Mouse (Mus musculus) gonadal fat pad, adult 2 months (tissue): ENCODE measurements around the gene Scnn1b. TPM values are rescaled to one million over a fixed set of nuclear protein-coding genes. Genes with fewer than 3 reads are reported as not detected.

ENCODE experiments used
- DNase-seq: peaks from one replicate; pipeline ENCODE4 v3.0.0-alpha.2; 2012; ENCODE audit warnings: low read depth
- polyA plus RNA-seq: library from polyadenylated mRNA; depleted of rRNA; stranded (reverse); fragments of >200 nt; gene quantifications from 2 replicates; pipeline ENCODE4 v1.2.3, GENCODE M21; 2012; rRNA removed

Gene Scnn1b
- polyA plus RNA-seq: 1.9 and 2.4 TPM in 2 replicates

DNA sequence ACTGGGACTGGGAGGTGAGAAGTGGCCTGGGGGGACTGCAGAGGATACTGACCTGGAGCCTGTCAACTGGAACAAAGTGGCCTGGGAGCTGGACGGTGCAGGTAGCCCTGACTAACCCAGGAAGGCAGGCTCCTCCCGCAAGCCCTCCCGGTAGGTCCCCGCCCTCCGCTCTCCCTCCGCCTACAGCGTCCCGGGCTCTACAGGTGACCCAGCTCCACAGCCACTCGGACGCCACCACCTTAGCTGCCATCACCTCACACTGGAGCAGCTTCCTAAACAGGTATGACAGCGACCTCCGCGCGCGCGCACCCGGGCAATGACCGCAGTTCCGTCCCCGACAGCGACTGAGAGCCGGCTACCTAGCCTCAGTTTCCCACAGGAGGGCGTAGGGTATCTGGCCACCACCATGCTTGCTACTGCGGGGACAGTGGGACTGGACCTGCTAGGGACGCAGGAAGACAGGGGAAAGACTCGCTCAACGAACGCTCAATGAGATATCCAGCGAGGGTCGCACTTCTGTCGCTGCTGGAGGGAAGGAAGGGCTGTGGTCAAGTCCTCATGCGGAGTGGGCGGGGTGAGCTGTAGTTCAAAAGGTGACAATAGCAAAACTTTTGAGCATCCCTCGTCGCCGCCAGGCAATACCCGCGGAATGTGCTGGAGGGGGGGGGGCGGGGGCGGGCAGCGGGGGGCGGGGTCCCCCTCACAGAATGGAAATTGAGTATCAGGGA, at the start of gene Scnn1b:
Scnn1b (plus strand) TSS at position 181 of the 728 bp plus-strand sequence.
- no peak for DNase-seq

DNA sequence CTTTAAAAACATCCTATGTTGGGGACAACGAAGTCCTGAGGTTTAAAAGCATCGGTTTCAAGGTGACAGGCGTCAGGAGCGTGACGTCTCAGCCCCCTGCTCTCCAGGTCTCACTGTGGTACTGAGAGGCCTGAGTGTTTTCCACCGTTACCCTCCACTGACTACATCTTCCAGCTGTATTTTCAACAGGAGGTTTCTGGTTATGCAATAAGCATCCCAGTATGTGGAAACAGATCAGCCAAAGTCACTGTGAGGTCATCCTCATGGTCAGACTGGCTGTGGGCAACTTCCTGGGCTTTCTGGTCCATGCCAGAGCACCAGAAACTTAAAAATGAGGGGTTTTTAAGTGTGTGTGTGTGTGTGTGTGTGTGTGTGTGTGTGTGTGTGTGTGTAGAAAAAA, 43.2 kb upstream of the Scnn1b start:
- no peak for DNase-seq

DNA sequence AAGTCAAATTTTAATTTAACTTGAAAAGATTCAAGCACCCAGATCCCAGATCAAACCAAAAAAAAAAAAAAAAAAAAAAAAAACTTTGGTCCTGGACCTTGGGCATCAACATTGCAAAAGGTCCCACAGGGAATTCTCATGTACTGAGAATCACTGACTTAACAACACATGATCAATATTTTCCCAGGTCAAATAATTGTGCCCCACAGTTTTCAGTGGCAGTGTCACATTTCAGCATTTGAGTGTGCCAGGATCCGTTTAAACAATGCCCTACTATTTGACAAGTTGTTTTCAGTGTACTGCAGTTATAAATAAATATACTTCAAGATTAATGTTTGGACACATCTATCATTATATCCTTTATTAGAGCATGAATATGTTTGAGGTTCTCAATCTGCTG, 36.4 kb upstream of the Scnn1b start:
- DNase-seq: no peak

DNA sequence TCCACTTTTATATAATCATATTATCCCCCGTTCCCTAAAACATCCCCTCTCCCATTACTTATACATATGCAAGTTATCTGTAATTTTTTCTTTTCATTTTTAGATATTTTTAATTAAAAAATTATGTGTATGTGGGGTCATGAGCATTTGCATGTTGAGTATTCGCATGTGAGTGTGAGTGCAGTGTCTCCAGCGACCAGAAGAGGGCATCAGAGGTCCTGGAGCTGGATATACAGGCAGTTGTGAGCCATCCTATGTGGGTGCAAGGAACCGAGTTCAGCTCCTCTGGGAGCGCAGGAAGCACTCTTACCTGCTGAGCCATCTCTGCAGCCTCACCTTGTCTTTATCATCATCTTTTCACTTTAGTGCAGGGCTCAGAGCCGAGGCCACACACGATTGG, 29.4 kb upstream of the Scnn1b start:
- no peak for DNase-seq

DNA sequence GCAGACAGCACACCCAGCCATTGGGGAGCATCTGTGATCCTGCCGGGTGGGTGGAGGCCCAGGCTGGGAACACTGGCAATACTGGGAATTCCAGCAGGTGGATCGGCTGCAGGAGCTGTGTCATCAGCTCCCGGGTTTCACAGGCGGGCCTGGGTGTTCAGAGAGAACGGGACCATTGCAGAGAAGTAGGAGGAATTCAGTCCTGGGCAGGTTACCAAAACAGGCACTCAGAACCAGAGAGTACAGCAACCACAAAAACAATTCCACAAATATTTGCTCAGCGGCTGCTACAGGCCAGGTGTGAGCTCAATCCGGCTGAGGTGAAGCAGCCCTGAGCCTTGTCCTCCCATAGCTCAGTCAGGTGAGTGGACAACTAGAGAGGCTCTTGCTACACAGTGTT, 28.0 kb upstream of the Scnn1b start:
- no peak for DNase-seq

DNA sequence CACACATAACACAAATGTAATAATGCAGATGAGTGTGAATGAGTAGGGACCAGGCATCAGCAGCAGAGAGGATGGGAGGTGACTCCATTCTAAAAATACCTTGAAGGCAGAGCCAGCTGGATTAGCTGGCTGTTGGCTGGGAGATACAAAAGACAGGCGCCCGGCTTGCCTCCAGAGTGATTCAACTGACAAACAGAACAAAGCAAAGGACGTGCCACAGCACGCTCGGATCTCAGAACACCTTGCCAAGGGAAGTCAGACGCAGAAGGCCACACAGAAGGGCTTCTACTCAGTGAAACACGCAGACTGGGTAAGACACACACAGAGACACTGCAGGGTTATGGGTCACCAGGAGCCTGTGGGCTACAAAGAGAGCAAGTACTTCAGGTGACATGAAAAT, 24.0 kb upstream of the Scnn1b start:
- peak; percentile 75 for DNase-seq

DNA sequence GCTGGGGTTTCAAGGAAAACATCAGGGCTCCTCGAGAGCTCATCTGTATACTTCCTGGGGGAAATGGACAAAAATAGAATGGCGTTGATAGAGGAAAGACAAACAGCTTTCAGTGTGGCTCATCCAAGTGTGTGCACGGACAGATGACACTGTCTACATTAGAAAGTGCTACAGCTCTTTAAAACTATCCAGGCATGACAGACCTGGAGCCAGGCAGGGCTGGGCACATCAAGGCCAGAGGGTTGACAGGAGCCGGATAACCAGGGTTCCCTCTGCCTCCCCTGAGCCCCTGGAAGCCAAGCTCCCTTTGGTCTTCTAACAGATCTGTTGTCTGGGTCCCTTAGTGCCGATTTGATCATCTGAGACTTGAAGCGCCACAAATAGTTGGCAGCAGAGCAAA, 22.6 kb upstream of the Scnn1b start:
- DNase-seq: no peak

DNA sequence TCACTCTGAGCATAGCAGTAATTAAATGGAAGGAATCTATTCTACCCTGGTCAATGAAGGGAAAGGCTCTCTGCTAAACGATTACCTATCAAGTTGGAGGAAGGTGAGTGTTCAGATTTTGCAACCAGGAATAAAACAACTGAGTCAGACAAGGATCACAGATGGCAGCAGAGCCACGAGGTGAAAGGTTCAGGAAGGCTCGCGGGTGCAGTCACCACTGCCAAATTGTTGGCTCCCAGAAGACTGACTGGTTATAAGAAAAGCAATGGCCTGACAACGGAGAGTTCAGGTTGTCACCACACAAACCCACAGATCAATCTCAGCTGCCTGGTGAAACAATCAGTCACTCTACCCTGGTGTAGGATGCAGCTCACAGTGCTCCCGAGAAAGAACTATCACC, 18.9 kb upstream of the Scnn1b start:
- peak; percentile 65 for DNase-seq

DNA sequence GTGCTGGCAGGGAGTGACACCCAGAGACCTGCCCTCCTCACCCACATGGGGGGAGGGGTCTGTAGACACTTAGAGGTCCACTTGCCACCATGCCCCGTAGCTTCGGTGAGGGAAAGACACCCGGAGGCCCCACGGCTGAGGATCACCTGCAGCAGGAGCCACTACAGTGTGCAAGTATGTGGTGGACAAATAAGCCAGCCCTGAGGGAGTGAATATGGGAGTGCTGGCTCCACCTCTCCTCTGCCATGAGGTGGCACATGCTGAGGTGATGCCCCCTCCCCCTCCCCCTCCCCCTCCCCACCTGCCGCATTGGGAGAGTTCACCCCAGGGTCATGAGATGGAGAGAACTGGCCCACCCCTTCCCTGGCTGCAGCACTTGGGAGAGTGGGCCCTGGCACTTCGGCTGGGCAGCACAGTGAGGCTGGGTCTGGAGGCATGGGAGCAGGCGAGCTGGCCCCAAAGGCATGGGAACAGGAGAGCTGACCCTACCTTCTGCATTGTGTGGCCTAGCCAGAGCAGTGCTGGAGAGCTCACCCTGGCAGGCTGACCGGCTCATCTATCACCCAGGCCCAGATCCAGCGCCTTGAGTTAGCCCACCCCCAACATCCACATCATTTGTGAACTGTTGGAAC, 16.2 kb upstream of the Scnn1b start:
- DNase-seq: no peak

DNA sequence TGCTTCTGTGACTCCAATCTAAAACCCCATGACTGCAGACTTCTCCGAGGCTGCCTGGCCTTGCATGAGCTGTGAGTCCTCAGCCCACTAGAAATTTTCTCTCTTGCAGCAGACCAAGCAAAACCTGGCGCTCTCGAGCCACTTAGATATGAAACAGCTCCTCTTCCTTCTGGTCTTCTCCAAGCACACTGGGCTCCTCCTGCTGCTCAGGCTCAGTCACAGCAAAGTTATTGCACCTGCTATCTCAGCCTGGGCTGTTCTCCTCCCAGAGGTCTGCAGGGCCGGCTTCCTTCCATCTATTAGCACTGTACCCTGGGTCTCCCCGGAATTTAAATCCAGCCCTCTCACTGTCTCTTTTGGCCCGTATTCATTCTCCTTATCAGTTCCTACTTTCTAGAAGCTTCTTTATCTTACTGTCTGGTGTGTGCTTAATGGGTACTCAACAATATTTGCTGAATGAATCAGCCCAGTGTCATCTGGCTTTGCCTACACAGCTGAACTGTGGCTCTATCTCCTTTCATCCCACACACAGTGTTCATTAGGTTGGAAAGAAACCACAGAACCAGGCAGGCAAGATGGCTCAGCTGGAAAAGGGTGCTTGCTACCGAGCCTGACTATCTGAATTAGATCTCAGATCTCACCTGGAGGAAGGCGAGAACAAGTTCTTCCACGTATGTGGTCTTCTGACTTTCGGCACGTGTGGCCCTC, 7.5 kb upstream of the Scnn1b start:
- no peak for DNase-seq

DNA sequence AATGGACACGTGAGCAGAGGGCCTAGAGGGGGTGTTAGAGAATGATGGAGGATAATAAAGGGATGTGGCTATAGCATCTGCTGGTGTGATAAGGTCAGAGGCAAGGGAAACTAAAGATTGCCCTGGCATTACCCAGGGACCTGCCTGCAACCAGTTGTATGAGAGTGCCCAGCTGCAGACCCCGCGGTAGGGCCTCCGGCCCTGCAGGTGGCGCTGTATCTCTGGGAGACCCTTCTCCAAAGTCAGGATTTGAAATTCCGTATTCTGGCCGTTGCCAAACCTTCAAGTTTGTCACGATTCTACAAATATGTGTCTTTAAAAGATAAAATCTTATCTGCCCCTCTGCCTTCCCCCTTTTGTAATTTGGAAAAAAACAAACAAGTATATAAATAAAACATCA, 5.9 kb upstream of the Scnn1b start:
- no peak for DNase-seq

DNA sequence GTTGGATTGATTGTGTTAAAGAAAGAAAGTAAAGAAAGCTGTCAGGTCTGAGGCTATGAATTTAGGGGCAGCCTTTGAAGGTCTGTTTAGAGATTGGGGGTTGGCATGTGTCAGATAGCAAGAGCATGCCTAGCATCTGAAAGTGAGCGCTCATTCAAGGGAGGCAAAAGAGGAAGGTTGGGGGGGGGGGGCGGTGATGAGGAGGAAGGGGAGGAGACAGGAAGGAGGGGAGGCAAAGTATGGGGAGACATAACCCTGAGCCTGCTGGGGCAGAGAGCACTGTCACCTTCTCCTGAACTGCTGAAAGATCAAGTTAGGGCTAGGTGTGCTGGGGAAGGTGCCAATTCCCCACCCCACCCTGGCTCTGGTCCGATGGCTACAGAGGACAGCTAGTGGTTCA, 6.8 kb downstream of the Scnn1b start:
- no peak for DNase-seq

DNA sequence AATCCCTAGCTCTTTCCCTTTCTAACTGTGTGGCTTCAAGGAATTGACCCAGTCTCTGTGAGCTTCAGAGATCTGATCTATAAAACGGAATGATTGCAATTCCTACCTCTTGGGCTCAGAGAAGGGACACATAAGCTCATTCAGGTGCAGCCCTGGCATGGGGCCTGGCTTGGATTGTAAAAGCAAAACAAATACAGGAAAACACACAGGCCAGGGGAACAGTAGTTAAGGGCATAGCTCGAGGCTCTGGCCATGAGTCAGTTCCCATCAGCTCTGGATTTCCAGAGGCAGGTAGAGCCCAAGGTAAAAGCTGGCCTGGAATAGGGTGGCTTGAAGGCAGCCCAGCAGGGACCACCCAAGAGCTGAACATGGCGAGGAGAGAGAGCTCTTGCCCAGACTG, 9.2 kb downstream of the Scnn1b start:
- DNase-seq: no peak

DNA sequence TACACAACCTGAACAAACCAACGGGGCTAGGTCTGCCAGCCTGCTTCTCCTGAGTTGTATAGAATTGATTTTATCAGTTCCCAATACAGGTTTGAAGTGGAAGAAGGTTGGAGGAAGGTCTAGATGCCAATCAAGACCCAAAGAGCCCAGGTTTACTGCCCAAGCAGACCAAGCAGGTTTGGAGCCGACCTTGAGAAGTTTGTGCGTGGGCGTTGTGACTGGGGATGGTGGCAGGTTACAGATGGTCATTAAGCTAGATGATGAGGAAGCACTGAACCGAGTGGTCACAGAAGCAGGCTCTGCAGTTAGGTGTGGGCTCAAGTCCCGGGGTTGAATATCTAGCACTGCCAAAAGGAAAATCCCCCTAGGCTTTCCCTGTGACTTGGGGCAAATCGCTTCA, 9.9 kb downstream of the Scnn1b start:
- no peak for DNase-seq

DNA sequence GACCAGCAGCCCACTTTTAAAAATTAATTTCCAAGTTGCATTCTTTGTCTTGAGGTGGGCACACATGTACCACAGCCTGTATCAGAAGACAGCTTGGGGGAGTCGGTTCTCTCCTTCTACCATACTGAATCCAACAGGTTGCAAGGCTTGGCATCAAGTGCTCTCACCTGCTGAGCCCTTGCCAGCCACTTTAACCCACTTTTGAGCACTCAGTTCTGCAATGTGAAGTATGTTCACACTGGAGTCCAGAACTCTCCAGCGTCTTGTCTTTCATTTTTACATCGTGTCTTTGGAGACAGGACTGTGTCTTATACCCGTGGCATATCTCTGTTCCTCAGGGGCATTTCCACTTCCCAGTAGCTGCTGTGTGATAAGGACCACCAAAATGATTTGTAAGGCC, 15.4 kb downstream of the Scnn1b start:
- no peak for DNase-seq

DNA sequence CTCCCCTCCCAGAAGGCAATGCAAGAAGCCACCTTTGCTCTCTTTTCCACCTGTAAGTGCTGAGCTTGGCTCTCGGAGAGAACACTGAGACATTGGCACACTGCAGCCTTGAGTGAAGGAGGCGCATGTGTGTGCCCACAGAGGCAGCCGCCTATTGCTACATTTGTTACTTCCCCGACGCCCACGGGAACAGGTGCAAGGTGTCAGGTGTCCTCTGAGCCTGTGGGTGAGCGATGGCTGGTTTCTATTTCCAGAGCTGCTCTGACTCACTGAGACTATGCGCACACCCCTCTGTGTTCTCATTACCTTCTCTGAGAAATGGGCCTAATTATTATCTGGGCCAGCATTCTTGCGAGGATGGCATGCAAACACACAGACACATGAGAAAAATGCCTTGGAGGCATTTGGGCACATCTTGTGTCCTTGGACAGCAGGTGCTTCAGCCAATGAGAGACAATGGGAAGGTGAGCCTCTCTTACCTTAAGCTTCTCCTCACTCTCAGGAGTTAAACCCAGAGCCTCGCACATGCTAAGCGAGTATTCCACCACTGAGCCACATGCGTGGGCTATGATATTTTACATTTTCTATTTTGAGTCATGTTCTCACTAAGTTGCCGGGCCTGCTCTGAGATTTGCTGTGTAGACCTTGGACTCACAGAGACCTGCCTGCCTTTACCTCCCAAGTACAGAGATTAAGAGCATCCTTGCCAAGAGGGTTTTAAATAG, 26.0 kb downstream of the Scnn1b start:
- DNase-seq: peak; percentile 69

DNA sequence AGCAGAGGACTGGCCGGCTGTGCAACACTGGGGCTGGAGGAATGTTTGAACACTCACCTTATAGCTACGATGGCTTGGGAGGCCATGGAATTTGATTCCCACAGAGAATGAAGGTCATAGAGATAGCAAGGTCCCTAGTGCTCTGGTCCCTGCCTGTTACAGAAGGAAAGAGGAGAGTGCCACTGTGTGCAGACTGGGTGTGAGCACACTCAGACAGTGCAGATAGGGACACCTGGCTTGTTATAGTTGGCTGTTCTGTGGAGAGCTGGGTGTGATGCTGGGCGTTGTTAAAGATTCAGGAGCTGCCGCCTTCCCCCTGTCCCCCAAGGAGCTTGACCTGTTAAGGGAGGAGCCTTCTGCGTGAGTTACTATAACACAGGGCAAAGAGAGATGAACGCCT, 31.9 kb downstream of the Scnn1b start:
- DNase-seq: no peak

DNA sequence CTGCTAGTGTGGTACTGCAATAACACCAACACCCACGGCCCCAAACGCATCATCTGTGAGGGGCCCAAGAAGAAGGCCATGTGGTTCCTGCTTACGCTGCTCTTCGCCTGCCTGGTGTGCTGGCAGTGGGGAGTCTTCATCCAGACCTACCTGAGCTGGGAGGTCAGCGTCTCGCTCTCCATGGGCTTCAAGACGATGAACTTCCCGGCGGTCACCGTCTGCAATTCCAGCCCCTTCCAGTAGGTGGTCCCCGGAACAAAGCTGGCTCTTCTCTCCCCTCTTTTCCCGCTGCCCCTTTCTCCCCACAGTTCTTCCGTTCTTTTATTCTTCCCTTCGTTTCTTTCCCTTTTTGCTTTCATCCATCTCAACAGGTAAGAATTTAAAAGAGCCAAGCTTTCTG, 34.5 kb downstream of the Scnn1b start:
- no peak for DNase-seq

DNA sequence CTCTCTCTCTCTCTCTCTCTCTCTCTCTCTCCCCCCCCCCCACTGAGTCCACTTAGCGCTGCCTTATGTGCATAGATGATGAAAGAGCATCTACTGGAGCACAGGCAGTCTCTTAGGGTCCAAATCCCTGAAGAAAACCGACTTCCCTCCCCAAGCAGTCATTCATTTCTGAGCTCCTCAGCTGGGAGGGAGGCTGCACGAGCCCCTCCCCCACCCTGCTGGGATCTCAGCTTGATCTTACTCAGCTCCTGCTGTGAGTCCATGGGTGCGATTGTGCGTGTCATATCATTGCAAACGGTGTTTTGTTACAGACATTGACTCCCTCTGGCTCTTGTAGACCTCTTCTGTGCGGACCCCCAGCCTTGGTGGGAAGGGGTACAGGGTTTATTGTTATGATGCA, 35.1 kb downstream of the Scnn1b start:
- no peak for DNase-seq

DNA sequence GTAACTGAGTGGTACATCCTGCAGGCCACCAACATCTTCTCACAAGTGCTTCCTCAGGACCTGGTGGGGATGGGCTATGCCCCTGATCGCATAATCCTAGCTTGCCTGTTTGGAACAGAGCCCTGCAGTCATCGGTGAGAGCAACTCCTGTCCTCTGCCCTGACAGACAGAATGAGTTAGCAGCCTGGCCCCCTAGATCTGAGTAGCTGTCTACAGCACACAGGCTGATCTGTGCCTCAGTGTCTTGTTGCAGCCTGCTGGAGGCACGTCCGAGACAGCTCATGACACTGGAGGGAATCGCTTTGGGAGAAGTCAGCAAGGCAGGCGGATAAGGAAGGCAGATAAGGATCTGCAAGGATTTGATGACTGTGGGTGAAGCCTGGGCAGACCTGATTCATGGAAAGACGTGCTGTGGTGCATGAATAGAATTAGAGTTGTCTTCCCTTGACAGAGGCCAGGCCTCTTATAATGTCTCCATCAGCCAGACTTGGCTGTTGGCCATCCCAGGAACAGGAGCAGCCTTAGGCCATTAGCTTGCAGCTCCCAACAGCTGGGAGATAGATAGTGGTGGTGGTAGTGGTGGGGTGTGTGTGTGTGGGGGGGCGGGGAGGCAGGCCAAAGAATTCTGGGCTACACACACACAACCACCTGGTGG, 38.0 kb downstream of the Scnn1b start:
- DNase-seq: no peak

DNA sequence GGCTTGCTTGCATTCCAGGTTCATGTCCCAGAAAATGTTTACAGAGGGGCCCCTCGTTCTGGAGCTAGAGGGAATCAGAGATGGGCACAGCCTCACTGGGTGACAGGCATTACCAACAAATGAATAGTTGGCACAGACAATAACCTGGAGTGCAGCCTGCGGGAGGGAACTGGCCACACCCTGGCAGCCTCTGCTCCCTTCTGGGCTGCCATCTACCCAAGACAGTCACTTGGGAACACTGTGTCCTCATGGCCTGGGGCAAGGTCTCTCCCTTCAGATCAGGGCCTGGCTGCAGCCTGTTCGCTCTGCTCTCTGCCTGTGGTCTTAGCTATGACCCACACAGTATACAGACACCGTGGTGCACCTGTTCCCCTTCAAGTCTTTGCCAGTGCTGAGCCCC, 42.0 kb downstream of the Scnn1b start:
- no peak for DNase-seq

DNA sequence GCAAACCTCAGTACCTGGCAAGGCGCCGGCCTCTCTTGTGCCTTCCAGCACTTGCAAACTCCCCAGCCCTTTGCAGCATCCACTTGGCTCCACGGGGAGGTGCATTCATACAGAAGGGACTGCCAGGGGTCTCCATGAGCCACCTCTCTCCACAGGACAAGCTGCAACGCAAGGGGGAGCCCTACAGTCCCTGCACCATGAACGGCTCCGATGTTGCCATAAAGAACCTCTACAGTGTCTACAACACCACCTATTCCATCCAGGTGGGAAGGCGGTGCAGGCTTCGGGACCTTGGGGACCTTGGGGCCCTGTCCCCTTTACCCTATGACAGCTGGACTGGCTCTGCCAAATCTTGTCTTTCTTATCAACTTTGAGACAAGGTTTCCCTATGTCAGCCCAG, 47.4 kb downstream of the Scnn1b start:
- DNase-seq: no peak
